ENCODE assay signal across 10 mouse cellular contexts in genomic region chrX:106766812-106767211, GRCm38 (mm10).
DNase-seq lines count a peak whose midpoint lies in the region; ATAC-seq and TF ChIP-seq lines count a peak whose summit lies in the region.
"Had no signal": no experiment of that assay in that cellular context is flagged by ENCODE, and none has a peak within 500 bp of the region (broad histone marks: within the 10 kb centered on the region; RNA-seq: fewer than 3 reads in every experiment).

No protein-coding gene starts in this region.

- H3K27ac ChIP-seq in kidney, adult 2 months (ENCODE audit: insufficient read depth, low read depth, low read length): no peak overlapping the region
- H3K27ac ChIP-seq: midbrain, embryonic 12.5 days had no signal

- peak; percentile 6 for DNase-seq in kidney, adult 2 months
- no peak for DNase-seq in kidney, adult 18-20 months
- peak; percentile 18 for DNase-seq in 3T3-L1 (ENCODE audit: low read depth, low spot score)
- DNase-seq in CD4-positive helper T cell, adult 2 months (ENCODE audit: low read depth, low spot score): peak; percentile 6
- DNase-seq in embryo, embryonic 9.5 days (ENCODE audit: extremely low spot score): peak; percentile 2
- no peak for DNase-seq in ovary, postnatal 14 days (ENCODE audit: low spot score)
- DNase-seq: adrenal gland, adult 8-10 months had no signal

- 0% methylated on average over 1 of the region's 1 CpGs for WGBS in kidney, adult 2 months

- no peak for ATAC-seq in monocyte, adult 5-6 weeks (replicated peaks; ENCODE audit: insufficient number of reproducible peaks, low FRiP score, low TSS enrichment, poor library complexity, severe bottlenecking)

- no peaks in the 10 kb centered on the region for H3K27me3 ChIP-seq in kidney, adult 2 months (replicated peaks; ENCODE audit: control insufficient read depth, insufficient read depth, low read length)

- no peaks in the 10 kb centered on the region for H3K4me1 ChIP-seq in kidney, adult 2 months (ENCODE audit: control insufficient read depth, insufficient read depth, low read length)
- H3K4me1 ChIP-seq: midbrain, embryonic 12.5 days had no signal

- H3K36me3 ChIP-seq in kidney, adult 2 months (ENCODE audit: control insufficient read depth, insufficient read depth, low read length): no peaks in the 10 kb centered on the region
- H3K36me3 ChIP-seq: midbrain, embryonic 12.5 days had no signal

- no peak overlapping the region for H3K4me3 ChIP-seq in kidney, adult 2 months (ENCODE audit: insufficient read depth, low read depth, low read length)
- H3K4me3 ChIP-seq: erythroblast, embryonic 14.5 days; midbrain, embryonic 12.5 days had no signal

- TF ChIP-seq POLR2A in kidney, adult 2 months (IDR thresholded peaks at IDR 0.05; ENCODE audit: low read depth, low read length): no peak

- peak; percentile 38 for TF ChIP-seq CTCF in kidney, adult 2 months (conservative IDR thresholded peaks at IDR 0.05; ENCODE audit: insufficient read depth, insufficient read length, low read depth, low read length)

Comparison
In these comparisons a context has a peak if more than half of its experiments do, and no peak if none do; other contexts are left out.
1. DNase-seq: peak in kidney, adult 2 months (single experiment), 3T3-L1 (single experiment), CD4-positive helper T cell, adult 2 months (single experiment) and embryo, embryonic 9.5 days (single experiment); none in kidney, adult 18-20 months (single experiment) and ovary, postnatal 14 days (single experiment).